Mouse (Mus musculus) telencephalon, adult 2 months (tissue): ENCODE data around the gene Pcp4.

Experiments
- DNase-seq: peaks from one replicate; pipeline ENCODE4 v3.0.0-alpha.2; 2011; ENCODE audit warnings: low read depth, low spot score

Pcp4 gene

DNA sequence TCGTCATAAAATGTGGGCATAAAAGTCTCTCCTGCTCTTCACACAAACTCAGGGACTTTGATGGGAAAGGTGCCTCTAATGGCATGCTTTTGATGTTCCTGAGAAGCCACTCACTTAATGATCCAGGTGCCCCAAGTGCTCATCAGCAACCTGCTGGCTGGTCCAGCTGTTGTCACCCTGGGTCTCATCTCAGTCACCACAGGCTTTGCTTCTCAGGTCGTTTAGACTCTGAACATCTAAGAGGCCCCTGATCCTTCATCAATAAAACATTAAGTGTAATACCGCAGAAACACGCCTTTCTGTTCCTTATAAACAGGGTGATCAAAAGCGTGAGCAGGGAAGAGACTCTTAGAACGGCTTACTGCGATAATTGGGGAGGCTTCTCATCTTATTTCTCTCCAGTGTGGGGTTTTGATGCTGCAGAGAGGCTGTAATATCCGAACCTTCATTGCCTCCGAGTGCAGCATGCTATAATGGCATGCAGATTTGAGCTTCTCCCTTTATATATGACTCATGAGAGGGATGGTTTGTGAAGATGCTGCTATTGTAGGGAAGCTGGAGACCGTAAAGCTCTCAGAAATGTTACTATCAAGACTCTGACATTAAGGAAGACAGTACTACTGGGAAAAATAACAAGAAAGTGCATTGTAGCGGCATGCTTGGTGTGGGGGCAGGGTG lies 19.7 kb downstream of the Pcp4 start:
- no peak for DNase-seq

DNA sequence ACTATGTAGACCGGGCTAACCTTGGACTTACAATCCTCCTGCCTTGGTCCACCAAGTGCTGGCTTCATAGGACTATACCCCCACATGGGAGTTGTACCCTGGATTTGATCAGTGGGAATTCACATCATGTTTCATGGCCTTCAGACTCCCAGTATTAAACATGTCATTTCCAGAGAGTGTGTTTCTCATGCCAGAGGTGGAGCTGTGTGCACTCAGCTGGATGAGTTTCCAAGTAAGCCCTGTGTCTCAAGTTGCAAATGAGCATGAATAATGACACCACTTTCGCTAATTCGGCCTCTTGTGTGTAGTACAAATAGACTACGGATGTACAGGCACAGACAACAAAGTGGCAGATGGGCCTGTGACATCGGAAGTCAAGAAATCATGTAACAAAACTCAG lies 20.6 kb downstream of the Pcp4 start:
- DNase-seq: no peak

DNA sequence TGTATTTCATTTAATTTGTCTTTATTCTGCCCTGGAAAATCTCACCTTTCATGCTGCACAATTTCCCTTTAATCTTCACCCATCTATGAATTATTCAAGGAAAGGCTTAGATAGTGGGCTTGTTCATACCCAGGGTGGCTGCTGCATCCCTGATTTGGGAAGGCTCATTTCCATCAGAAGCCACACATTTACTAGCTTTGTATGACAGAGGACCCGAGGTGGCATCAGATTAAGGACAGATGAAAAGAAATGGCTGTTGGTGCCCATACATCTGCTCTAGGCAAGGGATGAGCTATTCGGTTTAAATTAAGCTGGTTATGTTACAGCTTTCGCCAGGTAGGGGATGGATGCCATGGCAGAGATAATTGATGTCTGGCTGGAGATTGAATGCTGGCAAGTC lies 24.1 kb downstream of the Pcp4 start:
- DNase-seq: no peak

DNA sequence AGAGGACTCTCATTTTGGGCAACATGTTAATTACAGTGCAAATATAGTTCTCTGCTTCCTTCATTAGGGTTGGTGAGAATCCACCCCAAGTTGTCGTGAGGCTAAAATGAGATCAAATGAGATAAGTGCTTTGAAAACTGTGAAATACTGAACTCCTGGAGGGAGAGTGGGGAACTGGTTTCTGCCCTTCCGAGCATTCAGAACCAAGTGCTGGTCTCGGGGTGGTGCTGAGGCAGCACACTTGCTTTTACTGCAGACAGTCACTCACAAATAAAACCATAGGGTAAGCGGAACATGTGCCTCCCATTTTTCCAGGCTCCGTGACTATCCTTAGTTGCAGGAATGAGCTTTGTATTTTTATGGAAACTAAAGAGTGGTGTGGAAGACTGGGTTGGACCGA lies 26.7 kb downstream of the Pcp4 start:
- DNase-seq: no peak

DNA sequence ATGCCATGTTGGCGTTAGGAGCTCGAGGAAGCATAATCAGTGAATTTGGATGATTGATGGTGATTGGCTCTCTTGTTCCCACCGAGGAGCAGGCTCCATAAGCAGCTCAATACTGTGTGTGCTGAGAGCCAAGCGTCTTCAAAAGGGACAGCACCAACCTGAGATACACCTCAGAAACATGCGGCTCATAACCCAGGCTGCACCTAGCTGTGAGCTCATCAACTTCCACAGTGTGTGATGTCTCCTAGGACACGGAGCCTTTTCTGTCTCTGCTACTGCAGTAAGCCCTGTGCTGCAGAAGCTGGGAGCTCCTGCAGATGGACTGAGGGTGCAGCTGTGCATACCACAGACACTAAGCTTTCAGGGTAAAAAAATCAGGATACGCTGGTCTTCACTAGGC lies 31.5 kb downstream of the Pcp4 start:
- peak; percentile 58 for DNase-seq

DNA sequence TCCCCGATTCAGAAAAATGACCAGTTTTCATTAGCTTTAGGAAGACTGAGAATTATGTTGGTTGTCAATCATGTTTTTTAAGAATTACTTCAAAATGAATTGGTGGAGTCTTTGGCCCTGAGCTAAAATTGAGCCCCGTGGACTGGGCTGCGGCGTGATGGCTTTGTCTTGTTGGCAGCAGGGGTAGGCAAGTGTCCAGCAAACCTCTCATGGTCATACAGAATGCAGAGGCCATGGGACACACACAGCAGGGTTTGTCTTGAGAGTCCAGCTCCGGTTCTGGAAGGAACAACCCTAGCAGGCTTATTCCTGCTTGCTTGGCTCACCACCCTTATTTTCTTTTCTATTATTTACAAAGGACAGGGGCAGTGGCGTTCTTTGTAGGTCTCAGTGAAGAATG lies 33.8 kb downstream of the Pcp4 start:
- no peak for DNase-seq

DNA sequence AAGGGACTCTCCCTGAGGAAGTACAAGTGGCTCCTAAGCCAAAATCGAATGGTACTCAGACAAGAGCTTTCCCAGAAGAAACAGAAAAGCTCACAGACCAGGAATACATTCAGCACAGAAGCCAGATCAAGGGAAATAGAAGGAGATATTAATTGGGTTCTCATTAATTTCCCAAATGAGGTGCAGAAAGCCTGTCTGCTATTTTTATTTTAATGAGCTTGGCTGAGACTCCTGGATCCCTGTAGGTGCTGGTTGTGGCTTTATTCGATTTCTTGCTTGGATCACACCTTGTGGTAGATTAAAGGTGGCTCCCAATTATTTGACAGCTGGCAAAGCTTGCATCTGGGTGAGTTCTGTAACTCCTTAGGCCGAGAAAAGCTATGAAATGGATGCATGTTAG lies 35.2 kb downstream of the Pcp4 start:
- DNase-seq: no peak

DNA sequence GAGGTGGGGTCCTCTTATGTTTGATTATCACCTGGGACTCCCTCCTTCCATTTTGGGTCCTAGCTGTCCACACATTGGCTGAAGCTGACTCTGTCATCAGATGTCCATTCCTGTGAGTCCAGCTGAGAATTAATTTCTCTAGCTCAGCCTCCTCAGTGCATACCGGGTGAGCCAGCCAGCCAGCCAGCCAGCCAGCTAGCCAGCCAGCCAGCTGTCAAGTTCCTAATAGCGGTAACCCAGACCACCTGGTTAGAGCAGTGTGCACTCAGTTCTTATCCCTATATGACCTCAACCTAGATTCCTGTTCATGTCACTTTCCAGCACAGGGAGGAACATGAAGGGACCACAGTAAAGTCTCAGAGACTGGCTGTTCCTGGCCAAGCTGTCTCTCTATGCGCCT lies 47.1 kb downstream of the Pcp4 start:
- DNase-seq: no peak

DNA sequence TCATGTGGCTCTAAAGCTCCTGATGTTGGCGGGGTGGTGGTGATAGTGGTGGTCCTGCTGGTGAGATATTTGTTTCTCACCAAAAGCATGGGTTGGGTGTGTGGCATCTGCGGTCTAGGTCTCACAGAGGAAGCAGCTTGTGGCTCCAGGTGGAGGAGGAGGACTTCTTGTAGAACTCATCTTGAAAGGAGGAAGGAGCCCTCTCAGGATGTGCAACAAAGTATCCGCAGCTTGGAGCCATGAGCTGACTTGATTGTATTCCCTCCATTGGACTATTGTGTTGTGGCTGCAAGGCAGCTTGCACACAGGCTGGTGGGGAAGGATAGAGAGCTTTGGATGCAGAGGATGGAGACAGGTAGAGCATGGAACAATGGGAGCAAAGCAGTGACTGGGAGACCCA lies 60.1 kb downstream of the Pcp4 start:
- no peak for DNase-seq

DNA sequence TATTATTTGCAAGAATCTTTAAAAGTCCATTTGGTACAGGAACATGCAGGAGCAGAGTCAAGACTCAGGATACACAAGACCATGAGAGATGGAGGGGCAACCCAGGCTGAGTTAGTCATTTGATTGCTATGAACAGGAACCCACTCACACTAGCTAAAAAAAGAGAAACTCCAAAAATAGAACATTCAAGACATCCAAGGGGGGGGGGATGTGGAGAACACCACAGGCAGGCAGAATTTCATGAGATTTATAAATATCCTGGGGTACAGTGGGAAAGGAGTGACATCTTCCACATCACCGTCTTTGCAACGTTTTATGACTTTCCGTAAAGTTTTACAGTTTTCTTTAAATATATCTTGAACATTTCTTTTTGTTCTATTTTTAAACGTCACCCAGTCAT lies 61.1 kb downstream of the Pcp4 start:
- DNase-seq: no peak

DNA sequence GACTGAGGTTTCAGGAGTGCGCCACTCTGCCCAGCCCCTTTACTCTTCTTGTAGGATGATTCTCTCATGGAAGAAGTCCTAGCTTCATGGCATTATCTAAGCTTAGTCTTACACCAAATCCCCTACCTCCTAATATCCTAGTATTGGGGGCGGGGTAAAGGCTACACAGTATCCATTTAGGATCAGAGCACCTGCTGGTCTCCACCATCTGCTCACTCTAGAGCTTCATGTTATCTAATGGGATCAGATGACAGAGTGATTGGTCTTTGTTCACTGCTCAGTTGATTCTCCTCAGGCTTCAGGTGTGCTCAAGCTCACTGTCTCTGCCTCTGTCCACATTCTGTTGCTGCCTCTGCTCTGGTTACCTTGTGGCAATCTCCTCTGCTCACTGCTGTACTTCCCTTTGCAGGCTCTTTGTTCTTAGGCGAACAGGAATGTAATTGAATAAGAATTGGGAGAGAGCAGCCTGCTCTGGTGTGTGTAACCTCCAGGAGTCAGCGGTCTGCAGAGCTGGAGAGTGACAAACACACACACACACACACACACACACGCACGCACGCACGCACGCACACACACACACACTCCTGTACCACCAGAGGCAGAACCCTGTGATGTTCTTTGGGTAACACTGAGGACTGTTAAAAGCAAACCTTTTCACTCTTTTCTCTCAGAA lies 62.6 kb downstream of the Pcp4 start:
- no peak for DNase-seq

DNA sequence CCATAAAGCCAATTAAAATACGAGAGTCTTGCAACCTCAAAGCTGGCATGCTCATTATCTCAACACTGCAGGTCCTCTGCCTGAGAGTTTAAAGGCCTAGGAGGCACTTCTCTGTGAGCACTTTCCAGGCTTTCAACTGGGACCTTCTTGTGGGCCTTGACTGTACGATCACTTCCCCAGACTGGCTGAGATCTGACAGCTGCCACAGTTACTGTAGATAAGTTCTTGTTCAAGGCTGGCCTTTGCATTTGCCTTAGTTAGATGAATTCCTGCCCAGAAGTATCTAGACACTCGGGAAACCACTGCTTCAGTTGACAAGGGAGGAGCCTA lies 63.1 kb downstream of the Pcp4 start:
- no peak for DNase-seq

DNA sequence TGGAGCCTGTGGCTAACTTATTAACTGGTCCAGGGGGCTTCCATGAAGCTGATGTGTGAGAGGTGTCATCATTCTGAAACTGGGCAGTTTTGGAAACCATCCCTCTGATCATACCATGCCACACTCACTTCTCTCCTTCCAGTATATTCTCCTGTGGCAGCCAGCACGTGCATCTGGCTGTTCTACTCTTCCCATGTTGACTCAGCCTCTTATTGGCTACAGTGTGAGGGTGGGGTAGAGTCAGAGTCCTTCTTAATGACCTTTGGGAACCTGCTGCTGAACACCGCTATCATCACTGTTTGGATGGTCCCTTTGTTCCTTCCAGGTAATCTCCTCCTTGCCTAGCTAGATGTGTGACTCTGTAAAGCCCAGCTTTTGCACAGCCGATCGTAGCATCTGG lies 63.6 kb downstream of the Pcp4 start:
- DNase-seq: no peak

DNA sequence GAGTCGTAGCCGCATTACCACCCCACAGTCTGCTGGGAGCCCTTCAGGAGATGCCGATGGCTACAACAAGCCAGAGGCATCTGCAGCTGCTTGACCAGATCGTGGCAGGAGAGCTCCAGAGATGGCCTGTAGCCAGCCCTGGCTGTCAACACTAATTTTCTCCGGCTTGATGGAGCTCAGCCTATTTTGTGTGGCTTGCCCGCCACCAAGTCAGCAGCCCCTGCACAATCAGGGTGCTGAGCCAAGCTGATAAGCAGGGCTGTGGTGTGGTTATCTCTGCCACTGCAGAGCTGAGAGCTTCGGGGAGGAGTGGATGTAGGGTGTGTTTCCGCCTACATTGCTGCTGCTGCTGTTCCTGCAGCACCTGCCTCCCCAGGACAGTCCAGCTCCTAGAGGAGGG lies 66.3 kb downstream of the Pcp4 start:
- DNase-seq: no peak

DNA sequence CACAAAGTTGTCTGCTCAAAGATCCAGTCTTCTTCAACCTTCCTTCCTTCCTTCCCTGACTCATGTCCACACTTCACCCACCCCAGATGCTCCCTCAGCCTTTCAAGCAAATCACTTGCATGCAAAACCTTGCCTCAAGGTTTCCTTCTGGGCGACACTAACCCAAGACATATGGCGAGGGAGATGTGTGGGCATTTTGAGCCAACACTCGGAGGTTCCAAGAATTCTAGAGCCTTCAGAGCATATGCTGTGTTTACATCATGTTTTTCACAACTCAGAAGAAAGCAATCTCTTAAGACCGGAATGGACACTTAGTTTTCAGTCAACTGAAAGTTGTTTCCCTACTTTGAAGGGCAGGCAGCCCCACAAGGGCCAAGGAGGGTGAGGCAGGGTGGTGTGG lies 67.9 kb downstream of the Pcp4 start:
- DNase-seq: peak; percentile 85

DNA sequence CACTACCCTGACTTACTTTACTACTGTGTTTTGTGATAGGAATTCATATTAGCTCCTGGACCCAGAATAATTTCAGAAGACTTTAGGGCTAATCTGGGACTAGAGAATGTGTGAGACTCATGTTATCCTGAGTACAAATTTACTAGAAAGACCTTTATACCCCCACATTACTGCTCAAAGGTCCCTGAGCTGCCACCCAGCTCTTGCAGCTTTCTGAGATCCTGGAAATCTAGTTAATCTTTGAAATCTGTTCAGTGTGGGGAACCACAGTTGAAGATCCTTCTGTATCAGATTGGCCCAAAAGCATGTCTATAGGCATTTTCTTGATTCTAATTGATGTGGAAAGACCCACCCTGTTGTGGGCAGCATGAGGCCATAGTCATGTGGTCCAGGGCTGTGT lies 69.0 kb downstream of the Pcp4 start:
- no peak for DNase-seq

DNA sequence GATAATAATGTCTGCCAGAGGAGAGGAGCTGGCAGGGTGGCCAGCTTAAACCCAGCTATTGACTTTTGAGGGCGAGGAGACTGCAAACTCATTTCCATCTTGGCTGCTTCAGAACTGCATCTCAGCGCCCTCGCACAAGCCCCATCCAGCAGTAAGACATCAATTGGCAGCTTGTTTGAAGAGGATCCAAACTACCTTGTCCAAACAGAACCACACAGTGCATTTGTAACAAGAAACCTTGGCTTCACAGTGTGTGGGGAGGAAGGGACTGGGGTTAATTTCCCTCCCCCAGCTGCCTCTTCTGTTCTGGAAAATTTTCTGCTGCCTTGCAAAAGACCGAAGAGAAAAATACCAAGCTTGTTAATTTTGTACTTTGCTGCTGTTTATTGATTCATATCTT lies 71.7 kb downstream of the Pcp4 start:
- DNase-seq: no peak

DNA sequence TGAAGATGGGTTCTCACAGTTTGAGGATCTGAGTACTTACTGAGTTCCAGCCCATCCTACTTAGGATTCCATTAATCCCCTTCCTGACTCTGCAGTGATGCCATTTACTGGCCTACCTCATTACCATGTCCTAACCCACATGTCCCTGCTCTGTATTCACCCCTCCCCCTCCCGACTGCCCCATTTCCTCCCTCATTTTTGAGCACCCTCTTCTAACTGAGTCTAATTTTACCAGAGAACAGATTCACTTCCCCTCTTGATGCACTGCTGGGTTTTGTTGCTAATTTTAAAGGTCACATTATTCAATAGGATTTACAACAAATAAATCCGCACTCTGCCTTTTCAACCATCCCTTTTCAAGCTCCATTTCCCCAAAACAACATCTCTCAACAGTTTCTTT lies 73.7 kb downstream of the Pcp4 start:
- no peak for DNase-seq

DNA sequence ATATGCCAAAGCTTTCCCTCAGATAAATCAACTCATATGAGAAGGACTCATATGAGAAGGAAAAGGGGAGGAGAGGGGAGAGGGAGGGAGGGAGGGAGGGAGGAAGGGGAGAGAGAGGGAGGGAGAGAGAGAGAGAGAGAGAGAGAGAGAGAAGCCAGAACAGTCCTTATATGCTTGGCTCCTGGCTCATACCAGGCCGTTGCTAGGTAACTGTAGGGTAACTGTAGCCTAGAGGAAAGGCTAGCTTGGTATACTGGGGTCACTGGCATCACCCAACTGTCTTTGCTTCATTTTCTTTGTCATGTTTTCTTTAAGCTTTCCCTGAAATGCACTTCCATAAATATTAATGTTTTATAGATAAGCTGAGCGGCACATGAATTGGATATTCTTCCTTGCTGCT lies 85.3 kb downstream of the Pcp4 start:
- DNase-seq: no peak

DNA sequence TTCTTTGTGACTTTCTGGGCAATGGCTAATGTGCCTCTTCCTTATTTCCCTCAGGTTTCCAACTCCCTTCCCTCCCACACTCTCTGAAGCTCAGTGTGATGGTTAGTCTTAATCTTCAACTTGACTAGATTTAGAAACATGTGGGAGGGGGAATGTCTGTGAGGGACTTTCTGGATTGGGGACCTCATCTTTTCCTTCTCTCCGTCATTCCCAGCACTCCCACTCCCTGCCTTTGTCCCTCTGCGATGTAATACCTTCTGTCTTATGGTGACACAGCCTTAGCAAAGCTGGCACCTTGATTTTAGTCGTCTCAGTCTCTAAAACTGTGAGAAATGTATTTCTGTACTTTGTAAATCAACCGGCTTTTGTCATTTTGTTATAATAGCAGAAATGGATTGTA lies 88.0 kb downstream of the Pcp4 start:
- DNase-seq: peak; percentile 78

DNA sequence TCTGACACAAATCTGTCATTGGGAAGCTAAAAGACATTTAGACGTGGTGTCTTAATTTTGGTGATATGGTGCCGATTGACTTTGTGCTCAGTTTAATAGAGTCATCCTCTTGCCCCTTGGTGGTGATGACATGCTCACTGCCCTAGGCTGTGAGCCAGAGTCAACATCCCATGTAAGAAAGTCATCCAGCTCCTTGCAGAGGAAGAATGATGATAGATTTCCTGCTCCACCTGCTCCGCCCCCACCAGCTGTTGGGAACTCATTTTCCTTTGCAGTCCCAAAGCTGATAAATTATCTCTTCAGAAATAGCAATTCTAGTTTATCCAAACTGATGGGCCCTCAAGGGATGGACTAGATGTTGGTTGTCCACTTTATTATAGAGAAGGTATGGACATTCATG lies 89.2 kb downstream of the Pcp4 start:
- no peak for DNase-seq

DNA sequence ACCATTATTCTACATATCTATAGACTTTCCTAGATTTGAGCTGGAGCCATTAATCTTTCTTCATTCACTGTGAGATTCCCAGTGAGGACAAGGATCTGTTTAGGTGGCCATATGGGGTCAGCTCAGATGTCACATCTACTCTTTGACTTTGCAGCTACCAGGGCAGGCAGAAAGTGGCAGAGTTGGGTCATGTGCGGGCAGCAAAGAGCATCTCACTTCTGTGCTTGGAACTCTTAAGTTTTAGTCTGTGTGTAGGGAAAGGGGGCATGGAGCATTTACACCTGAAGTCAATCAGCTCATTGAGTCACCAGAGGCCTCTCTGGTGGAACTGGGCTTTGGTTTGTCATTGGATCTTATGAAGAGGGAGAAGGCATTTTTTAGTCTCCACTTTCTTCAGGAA lies 90.9 kb downstream of the Pcp4 start:
- DNase-seq: no peak

DNA sequence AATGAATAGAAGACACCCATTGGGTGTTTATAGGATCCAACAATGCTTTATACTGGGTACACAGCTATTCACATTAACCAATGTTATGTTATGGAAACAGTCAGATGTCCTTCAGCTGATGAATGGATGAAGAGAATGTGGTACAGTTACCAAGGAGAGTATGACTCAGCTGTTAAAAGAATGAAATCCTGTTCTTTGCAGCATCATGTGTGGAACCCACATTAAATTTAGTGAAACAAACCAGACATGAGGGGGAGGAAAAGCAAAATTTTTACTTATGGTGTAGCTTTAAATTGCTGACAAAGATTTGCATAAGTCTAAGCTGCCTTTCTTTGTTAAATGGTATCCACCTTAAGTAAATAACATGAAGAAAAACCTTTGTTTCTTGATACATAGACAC lies 92.4 kb downstream of the Pcp4 start:
- no peak for DNase-seq
